Mouse (Mus musculus): ENCODE results near the gene Rint1.
"Not testable (repeated sequence)": the region's sequence is repeated elsewhere in the genome, so short reads cannot be mapped to it uniquely, and the experiment has no call there.

Gene Rint1

DNA sequence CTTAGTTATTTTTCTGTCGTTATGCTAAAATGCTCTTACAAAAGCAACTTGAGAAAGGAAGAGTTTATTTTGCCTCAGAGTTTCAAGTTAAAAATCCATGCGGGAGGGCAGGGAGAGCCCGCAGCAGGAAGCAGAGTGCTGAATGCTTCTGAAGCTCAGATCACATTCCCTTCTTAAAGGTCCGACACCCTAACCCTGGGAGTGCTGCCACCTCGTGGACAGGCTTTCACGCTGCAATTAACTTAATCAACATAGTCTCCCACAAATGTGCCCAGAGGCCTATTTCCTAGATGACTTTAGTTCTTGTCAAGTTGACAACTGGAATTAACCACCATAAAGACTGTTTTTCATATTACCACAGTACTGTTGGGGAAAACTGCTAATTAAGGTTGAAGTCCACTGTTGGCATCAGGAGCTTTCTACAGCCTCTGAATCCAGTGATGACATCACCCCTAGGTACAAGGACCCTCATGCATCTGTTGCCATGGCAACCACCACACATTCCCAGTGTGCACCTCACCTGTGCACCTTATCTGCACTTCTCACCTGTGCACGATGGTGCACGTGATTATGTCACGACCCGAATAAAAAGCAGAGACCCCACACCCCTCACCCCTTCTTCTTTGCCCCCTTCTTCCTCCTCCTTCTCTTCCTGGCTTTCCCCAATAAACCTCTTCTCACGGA is 39.0 kb downstream of the Rint1 start:
- in situ Hi-C loops (cut with MboI) = no loop called here

- in situ Hi-C loops (cut with MboI) = no loop called here
Observed at GRCm38 (mm10) chr5:23830897-23831752, 43.6 kb downstream of the Rint1 start.

- in situ Hi-C loops (cut with MboI) = not testable (repeated sequence)
Observed at GRCm38 (mm10) chr5:23835691-23836090, 48.2 kb downstream of the Rint1 start.

DNA sequence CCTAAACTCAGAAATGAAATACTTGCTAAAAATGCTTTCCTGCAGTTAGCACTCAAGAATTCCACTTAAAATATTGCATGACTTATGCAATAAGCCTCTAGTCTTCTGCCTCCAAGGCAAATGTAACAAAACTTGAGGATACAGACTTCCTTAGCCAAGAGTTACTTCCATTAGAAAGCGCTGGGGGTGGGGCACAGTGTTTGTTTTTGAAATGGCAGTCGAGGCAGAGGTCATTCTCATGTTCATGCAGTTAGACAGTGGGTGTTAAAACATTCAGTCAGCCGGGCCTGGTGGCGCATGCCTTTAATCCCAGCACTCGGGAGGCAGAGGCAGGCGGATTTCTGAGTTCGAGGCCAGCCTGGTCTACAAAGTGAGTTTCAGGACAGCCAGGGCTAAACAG is 50.6 kb downstream of the Rint1 start:
- in situ Hi-C loops (cut with MboI) = no loop called here

- in situ Hi-C loops (cut with MboI) = no loop called here
Observed at GRCm38 (mm10) chr5:23843674-23844530, 56.4 kb downstream of the Rint1 start, which contains the start of gene Tomm7. Tomm7 (minus strand) TSS chr5:23844161.

- in situ Hi-C loops (cut with MboI) = no loop called here
Observed at GRCm38 (mm10) chr5:23844531-23844841, 57.0 kb downstream of the Rint1 start.

GRCm38 (mm10) chr5:23845141-23845540 is 57.6 kb downstream of the Rint1 start:
- in situ Hi-C loops (cut with MboI) = no loop called here

GRCm38 (mm10) chr5:23850345-23851159 is 63.0 kb downstream of the Rint1 start:
- in situ Hi-C loops (cut with MboI) = loop anchor here (25.0 kb wide), 1 partner anchor 187 kb away; the partner anchor contains the start of gene Fam126a

GRCm38 (mm10) chr5:23851160-23851555 is 63.6 kb downstream of the Rint1 start:
- in situ Hi-C loops (cut with MboI) = loop anchor here (25.0 kb wide), 1 partner anchor 186 kb away; the partner anchor contains the start of gene Fam126a

DNA sequence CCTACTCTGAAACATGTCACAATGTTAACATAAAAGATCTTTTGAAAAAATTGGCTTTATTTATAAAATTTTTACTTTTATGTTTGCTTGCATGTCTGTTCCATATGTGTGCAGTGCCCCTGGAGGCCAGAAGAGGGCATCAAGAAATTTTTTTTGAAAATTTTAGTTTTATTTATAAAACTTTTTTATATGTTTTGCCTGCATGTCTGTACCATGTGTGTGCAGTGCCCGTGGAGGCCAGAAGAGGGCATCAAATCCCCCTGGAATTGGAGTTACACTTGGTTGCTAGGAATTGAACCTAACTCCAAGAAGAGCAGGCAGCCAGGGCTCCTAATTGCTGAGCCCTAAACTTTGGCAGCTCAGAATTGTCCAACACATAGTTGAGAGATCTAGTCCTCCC is 65.4 kb downstream of the Rint1 start:
- in situ Hi-C loops (cut with MboI) = loop anchor here (25.0 kb wide), 1 partner anchor 184 kb away; the partner anchor contains the start of gene Fam126a

DNA sequence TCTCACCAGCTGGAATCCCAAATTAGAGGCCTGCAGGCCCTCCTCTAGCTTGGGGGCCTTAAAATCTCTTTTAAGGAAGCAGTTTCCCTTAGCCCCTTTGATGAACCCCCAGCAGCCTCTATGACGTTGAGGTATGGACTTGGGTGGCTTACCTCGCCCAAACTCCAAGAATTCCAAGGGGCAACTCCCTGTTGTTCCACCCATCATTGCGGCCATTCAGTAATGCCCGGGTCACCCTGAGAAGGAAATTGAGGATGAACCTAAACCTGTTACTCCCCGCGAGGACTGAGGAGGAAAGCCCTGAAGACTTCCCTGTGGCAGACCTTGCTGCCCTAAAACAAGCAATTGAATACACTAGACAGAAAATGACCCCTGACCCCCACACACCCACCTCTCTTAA is 68.0 kb downstream of the Rint1 start:
- in situ Hi-C loops (cut with MboI) = loop anchor here (25.0 kb wide), 1 partner anchor 182 kb away; the partner anchor contains the start of gene Fam126a

DNA sequence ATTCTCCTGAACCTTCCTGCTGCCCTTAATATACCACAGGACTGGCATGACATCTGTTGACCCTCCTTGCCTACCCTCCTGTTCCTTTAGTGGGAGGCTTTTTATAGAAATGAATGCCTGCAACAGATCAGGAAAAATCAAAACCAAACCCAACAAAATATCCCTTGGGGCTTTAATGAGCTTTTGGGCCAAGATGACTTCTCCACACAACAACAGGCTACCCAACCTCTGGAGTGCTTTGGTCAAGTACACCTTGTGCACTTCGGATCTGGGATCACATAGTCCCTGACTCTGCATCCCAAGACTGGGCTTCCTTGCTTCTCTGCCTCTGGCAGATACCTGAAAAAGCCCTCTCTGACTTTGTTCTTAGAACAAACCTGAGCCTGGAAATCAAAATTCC is 68.7 kb downstream of the Rint1 start:
- in situ Hi-C loops (cut with MboI) = loop anchor here (25.0 kb wide), 1 partner anchor 181 kb away; the partner anchor contains the start of gene Fam126a

GRCm38 (mm10) chr5:23857189-23857588 is 69.7 kb downstream of the Rint1 start:
- in situ Hi-C loops (cut with MboI) = loop anchor here (25.0 kb wide), 1 partner anchor 180 kb away; the partner anchor contains the start of gene Fam126a

GRCm38 (mm10) chr5:23858001-23858400 is 70.5 kb downstream of the Rint1 start:
- in situ Hi-C loops (cut with MboI) = loop anchor here (25.0 kb wide), 1 partner anchor 179 kb away; the partner anchor contains the start of gene Fam126a

- in situ Hi-C loops (cut with MboI) = loop anchor here (25.0 kb wide), 1 partner anchor 179 kb away; the partner anchor contains the start of gene Fam126a
Observed at GRCm38 (mm10) chr5:23858643-23859042, 71.1 kb downstream of the Rint1 start.

GRCm38 (mm10) chr5:23859087-23859718 is 71.7 kb downstream of the Rint1 start:
- in situ Hi-C loops (cut with MboI) = loop anchor here (25.0 kb wide), 1 partner anchor 178 kb away; the partner anchor contains the start of gene Fam126a

DNA sequence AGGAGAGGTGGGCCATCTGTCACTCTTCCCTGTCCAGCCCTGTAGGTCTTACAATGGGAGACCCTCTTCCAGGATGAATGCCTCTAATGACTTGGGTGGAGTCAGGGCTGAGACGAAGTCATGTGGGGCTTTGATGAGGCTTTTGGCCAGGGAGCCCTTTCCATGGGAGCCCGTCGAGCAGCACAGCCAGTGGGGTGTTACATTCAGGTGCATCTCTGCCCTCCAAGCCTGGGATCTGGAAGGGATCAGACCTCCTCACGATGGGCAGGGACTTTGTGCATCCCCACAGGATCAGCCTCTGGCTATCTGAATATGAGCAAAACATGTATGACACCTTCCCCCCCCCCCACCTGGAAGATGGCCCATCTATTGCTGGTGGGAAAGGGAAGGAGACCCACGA is 72.4 kb downstream of the Rint1 start:
- in situ Hi-C loops (cut with MboI) = loop anchor here (25.0 kb wide), 1 partner anchor 177 kb away; the partner anchor contains the start of gene Fam126a

- in situ Hi-C loops (cut with MboI) = loop anchor here (25.0 kb wide), 1 partner anchor 176 kb away; the partner anchor contains the start of gene Fam126a
Observed at GRCm38 (mm10) chr5:23861721-23862120, 74.2 kb downstream of the Rint1 start.

GRCm38 (mm10) chr5:23862291-23862690 is 74.8 kb downstream of the Rint1 start:
- in situ Hi-C loops (cut with MboI) = loop anchor here (25.0 kb wide), 1 partner anchor 175 kb away; the partner anchor contains the start of gene Fam126a
